Mouse (Mus musculus) lung, postnatal 36 days (tissue): ENCODE data around the gene Sema5a.

ENCODE experiments used
- DNase-seq: peaks from one replicate; pipeline ENCODE4 v3.0.0; 2022; ENCODE audit warnings: mixed read lengths

Gene Sema5a

DNA sequence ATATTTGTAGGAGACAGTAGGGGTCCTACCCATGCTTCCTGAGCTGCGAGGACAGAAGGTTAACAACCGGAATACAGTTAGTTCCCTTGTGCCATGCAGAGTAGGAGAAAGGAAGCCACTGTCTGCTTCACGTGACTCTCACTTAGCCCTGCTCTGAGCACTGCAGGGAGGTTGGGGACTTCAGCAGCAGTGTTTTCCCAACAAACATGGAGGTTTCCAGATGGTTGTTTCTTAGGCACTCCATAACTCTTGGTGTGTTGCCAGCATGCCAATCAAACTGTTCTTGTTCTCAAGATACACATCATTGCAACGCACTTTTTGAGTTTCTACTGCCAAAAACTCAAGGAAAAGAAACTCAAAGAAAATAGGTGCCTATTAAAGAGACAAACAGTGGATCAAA is 440.5 kb downstream of the Sema5a start:
- no peak for DNase-seq

DNA sequence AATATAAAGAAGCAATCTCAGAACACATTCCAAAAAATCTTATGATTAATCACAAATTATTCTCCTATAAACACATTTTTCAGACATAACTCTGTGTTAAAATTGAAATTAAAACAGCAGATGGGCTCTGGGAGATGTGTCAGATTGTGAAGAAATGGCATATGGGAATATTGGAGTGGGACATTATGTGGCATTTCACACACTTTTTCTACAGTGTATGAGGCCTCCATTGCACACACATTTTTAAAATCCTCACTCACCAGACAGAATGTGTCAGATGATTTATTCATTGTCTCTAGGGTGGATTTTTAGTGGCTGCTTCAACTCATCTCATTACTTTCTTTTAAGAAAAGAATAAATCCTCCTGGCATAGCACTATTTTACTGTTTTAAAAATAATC is 446.4 kb downstream of the Sema5a start:
- no peak for DNase-seq

DNA sequence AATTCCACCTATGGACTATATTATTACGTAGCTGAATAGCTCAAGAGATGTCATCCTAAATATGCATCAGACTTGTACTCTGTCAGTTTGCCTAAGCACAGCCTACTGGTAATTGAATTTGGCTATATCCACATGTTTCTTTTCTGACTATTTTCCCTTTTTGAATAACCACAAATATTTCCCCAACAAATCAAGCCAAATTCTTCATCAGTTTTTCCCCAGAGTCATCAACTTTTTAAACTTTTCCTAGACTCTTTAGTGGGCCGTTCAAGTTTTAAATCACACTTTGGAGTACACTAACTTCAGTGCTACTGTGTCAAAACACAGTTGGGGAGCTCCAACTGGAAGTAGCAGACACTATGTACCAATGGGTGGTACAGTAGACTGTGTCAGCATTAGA is 448.4 kb downstream of the Sema5a start:
- no peak for DNase-seq

DNA sequence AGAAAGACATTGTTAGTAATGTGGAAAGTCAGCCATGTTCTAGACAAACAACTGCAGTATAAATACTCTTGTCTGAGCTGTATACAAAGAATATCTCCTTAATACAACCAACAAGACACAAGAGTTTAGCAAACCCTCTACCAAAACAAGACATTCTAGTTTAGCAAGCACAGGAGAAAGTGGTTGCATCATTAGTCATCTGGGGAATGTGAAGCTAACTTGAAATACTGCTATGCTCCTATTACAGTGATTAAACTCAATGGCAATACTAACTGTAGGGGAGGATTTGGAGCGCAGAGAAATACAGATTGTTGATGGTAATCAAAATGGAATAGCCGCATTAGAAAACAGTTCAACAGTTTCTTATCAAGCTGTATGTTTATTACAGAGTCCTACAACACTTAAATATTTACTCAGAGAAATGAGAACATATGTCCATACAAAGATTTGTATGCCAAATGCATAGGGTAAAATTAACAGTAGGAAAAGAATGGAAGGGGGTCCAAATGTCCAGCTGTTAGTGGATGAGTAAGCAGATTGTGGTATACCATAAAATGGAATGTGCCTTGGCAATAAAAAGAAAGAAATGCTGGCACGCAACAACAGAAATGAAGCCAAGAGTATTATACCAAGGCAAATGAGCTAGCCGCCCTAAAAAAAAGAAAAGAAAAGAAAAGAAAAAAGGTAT is 472.8 kb downstream of the Sema5a start:
- no peak for DNase-seq

DNA sequence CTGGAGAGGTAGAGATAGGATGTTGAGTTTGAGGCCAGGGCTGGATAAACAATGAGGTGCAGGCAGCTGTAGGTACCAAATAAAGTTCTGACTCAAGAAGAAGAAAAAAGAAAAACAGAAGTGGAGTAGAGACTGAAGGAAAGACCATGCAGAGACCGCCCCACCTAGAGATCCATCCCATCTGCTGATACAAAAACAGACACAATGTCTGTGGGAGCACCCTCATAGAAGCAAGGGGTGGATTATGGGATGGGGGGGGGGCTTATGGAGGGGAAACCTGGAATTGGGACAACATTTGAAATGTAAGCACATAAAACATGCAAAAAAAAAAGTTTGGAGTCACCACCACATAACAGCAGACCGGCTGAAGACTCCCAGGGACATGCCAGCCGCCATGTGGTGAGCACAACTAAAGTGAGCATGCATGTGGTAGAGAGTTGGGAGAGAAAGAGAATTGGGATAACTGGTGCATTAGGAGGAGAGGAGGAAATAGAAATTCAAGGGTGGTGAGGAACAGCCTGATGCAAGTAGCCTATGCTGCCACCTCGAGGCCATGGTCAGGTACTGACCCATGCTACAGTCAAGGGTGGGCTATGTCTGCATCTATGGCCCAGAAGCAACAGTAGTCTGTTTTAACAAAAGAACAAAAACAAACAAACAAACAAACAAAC is 473.8 kb downstream of the Sema5a start:
- DNase-seq, result peak; percentile 54

DNA sequence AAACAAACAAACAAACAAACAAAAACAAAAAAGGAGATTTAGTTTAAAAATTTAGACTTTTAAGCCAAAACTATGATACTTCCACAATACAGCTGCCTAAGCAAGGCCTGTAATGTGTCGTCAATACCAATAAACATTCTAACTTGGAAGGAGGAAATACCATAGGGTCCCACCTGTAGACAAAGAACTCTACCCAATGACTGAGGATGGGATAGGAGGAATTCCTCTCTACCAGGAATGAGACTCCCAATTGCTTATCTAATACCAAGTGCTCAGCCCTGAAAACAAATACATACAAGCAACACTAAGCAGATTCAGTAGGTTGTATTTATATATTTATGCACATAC is 474.3 kb downstream of the Sema5a start:
- DNase-seq, result no peak

DNA sequence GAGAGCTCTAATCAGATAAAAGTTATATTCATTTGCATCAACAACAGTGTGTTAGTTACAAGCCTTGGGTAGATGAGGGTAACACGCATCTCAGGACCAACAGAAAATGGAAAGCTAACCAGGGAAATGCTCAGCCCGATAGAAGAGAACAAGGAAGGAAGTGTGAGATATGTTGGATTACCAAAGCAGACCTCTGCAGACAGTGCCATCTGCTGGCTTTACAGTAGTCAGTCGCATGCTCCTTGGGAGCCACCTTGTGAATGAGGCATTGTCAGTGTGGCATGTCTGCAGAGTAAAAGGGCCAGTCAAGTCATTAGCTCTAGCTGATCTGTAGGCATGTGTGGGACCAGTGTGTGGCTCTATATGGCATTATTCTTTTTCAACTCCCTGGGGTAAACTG is 486.2 kb downstream of the Sema5a start:
- DNase-seq, result peak; percentile 42
